Mouse (Mus musculus): ENCODE data around the gene Prkaa2. TPM values are rescaled to one million over a fixed set of nuclear protein-coding genes. Genes with fewer than 3 reads are reported as not detected.

The Prkaa2 gene
- polyA plus RNA-seq, 1 experiment from 2014 or later = 13.4 TPM

Other genes starting within 250 kb of the Prkaa2 start
- not detected in 2 replicates for gene C8a, start 233.5 kb downstream of the Prkaa2 start, polyA plus RNA-seq (2015; fragmentation: Nextera tagmentation; extraction: Ambion mirVana)
- gene Fyb2, start 196.4 kb downstream of the Prkaa2 start, polyA plus RNA-seq (2015; fragmentation: Nextera tagmentation; extraction: Ambion mirVana) = 0.05 and 0.17 TPM in 2 replicates
- 92.4 and 95.1 TPM in 2 replicates for gene Plpp3, start 47.5 kb upstream of the Prkaa2 start, polyA plus RNA-seq (2015; fragmentation: Nextera tagmentation; extraction: Ambion mirVana)